Mouse (Mus musculus) hindbrain, embryonic 12.5 days (tissue): Measurements from ENCODE around the gene BC049762. TPM values are rescaled to one million over a fixed set of nuclear protein-coding genes. Genes with fewer than 3 reads are reported as not detected.

Experiments
- ATAC-seq: fragments of 200-750 bp; cut with Nextera tagmentation; 2 replicates; pipeline ENCODE4 v1.8.0; 2017; ENCODE audit warnings: moderate TSS enrichment; ENCODE audit not compliant: low FRiP score
- H3K27ac ChIP-seq: fragments of 300-500 bp; sonication (generic); 2 replicates; pipeline ENCODE4 v1.5.1; 2016; ENCODE audit warnings: mild to moderate bottlenecking
- H3K27me3 ChIP-seq: fragments of 300-500 bp; sonication (generic); 2 replicates; pipeline ENCODE4 v1.6.1; 2016; ENCODE audit warnings: mild to moderate bottlenecking
- H3K36me3 ChIP-seq: fragments of 300-500 bp; sonication (generic); 2 replicates; pipeline ENCODE4 v1.6.1; 2016; ENCODE audit warnings: mild to moderate bottlenecking
- H3K4me1 ChIP-seq: fragments of 300-500 bp; sonication (generic); 2 replicates; pipeline ENCODE4 v1.6.1; 2016
- H3K4me2 ChIP-seq: fragments of 300-500 bp; sonication (generic); replicated peaks from 2 replicates; pipeline ENCODE4 v1.6.1; 2016; ENCODE audit warnings: mild to moderate bottlenecking
- H3K4me3 ChIP-seq: fragments of 300-500 bp; sonication (generic); 2 replicates; pipeline ENCODE4 v1.5.1; 2016; ENCODE audit warnings: mild to moderate bottlenecking
- H3K9ac ChIP-seq: fragments of 300-500 bp; sonication (generic); 2 replicates; pipeline ENCODE4 v1.6.1; 2016; ENCODE audit warnings: mild to moderate bottlenecking, moderate library complexity
- H3K9me3 ChIP-seq: fragments of 300-500 bp; sonication (generic); replicated peaks from 2 replicates; pipeline ENCODE4 v1.6.1; 2016; ENCODE audit warnings: mild to moderate bottlenecking
- WGBS: fragments of 180-500 bp; shearing (Covaris S2); methylation state at CpG from one replicate; pipeline ENCODE4 v1.1.7; 2016; 5-methylcytosine and 5-hydroxymethylcytosine counted together
- polyA plus RNA-seq: library from polyadenylated mRNA; unstranded; fragments of >200 nt; fragmentation: Nextera tagmentation; extraction: Ambion mirVana; gene quantifications from 2 replicates; pipeline ENCODE4 v1.2.1, GENCODE M21; 2016

The BC049762 gene
- 0.25 TPM in 1 of 2 replicates, not detected in the other for polyA plus RNA-seq

DNA sequence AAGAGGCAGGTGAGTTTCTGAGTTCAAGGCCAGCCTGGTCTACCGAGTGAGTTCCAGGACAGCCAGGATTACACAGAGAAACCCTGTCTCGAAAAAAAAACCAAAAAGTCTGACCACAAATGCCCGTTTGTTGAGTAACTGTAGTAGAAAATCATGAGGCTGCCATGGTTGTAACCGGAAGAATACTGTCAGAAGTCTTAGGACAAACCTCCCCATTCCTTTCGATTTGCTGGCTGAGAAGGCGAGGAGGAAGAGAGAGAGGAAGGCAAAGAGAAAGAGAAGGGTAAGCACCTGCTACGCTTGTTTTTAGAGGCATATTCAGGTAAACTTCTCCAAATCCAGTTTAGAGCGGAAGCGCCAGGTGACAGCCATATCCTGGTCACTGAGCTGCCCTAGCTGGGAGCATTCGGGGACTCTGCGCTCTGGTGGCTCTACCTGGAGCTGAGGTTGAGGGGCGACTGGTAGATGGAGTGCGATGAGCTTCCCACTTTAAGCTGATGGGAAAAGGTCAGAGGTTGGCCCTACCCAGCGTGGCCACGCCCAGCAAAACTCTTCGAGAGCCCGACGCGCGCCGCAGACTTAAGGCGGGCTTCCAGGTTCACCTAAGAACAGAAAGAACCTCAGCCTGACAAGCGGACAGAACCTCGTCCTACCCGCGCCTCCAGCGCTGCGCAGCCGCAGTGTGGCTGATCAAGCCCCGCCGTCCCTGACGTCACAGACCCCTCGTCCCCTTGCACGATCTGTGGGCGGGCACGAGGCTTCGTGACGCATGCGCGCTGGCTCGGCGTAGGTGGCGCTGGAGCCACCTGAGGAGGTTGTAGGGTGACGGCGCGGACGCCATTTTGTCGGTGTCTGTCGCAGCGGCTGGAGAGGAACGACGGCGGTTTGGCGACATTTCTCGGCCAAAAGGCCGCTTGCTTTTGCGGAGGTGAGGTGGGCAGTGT lies at the start of gene BC049762:
TSS of gene BC049762 (minus strand) at position 705 of the 944 bp plus-strand sequence.
- peak; percentile 99 for ATAC-seq
- Histone ChIP-seq H3K27ac (peak within 1 kb of the TSS; percentile 91), H3K27me3 (no peaks in the 10 kb centered on the region), H3K9me3 (no peaks in the 10 kb centered on the region), H3K4me1 (peaks cover 26% of the 10 kb centered on the region), H3K4me2 (peak within 1 kb of the TSS; percentile 73), H3K9ac (peak within 1 kb of the TSS; percentile 95), H3K36me3 (peaks cover 8% of the 10 kb centered on the region), H3K4me3 (peak within 1 kb of the TSS; percentile 94)
- WGBS: 10% methylated on average over 57 of the region's 57 CpGs

DNA sequence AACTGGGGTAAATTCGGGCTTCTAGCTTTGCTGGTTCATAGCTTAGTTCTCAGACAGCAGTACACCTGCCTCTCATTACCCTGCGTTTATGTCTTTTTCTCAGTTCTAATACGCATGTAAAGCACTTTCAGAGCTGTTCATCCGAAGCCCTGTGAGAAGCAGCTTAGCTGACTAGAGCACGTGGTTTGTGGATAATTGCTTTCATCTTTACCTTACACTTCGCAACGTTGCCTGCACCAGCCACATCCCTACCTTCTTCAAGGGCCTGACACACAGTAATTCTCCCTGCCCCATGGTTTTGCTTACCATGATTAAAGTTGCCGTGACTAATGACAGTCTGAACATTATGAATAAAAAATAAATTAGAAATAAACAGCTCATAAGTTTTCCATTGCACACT lies 49.0 kb upstream of the BC049762 start:
- Histone ChIP-seq H3K4me3 (no peak overlapping the region), H3K9ac (no peak overlapping the region), H3K4me1 (no peaks in the 10 kb centered on the region), H3K27ac (no peak overlapping the region), H3K9me3 (no peaks in the 10 kb centered on the region), H3K4me2 (no peak overlapping the region), H3K27me3 (no peaks in the 10 kb centered on the region), H3K36me3 (no peaks in the 10 kb centered on the region)
- no peak for ATAC-seq
- WGBS: 91% methylated on average over 8 of the region's 8 CpGs

DNA sequence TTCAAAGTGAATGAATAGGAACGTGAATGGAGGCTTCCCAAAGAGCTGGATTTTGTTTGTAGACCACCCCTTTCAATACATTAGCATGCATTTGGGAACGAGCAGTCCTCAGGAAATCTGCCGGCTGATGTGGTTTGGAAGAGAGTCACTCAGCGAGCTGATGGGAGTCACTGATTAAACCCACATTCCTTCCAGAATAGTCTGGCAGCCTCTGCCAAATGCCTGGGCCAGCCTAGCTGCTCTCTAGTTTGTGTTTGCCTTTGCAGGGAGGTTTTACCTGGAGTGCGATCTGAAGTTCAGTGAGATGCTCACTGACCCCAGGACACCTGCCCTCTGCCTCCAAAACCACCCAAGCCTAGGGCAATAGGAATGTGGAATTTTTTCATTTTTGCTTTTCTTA lies 45.5 kb upstream of the BC049762 start:
- no peaks in the 10 kb centered on the region for H3K36me3 ChIP-seq
- 61% methylated on average over 5 of the region's 5 CpGs for WGBS
- H3K27me3 ChIP-seq: no peaks in the 10 kb centered on the region
- no peak overlapping the region for H3K4me3 ChIP-seq
- H3K9me3 ChIP-seq: no peaks in the 10 kb centered on the region
- H3K4me2 ChIP-seq: no peak overlapping the region
- H3K9ac ChIP-seq: no peak overlapping the region
- H3K4me1 ChIP-seq: 0 out of 2 replicates have a peak, but pooled peaks cover 3% of the 10 kb centered on the region
- H3K27ac ChIP-seq: no peak overlapping the region
- no peak for ATAC-seq

DNA sequence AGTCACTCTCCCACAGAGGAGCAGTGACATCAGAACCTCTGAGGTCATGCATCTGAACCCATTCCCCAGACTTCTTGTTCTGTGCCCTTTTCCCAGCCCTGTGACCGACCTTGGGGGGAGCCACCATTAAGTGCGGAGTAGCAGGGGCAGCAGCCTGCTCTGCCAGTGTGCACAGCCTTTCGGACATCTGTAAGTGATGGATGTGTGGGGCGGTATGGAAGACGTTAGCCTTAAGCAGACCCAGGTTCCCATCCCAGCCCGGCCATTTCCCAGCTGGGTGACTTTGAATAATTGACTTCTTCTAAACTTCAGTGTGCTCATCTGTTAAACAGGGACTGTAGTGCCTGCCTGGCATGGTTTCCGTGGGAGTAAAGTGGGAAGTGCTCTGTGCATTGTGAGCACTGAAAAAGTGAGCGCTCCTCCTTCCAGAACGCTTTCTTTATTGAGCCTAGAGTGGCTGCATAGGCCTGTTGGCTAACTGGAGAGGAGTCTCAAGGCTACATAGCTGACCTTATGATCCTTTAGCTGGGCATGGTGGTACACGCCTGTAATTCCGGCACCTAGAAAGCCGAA lies 41.2 kb upstream of the BC049762 start:
- H3K4me3 ChIP-seq: no peak overlapping the region
- 54% methylated on average over 12 of the region's 12 CpGs for WGBS
- ATAC-seq: no peak
- no peak overlapping the region for H3K27ac ChIP-seq
- no peaks in the 10 kb centered on the region for H3K27me3 ChIP-seq
- H3K9me3 ChIP-seq: no peaks in the 10 kb centered on the region
- no peaks in the 10 kb centered on the region for H3K36me3 ChIP-seq
- 0 out of 2 replicates have a peak, but pooled peaks cover 3% of the 10 kb centered on the region for H3K4me1 ChIP-seq
- H3K4me2 ChIP-seq: no peak overlapping the region
- H3K9ac ChIP-seq: no peak overlapping the region

DNA sequence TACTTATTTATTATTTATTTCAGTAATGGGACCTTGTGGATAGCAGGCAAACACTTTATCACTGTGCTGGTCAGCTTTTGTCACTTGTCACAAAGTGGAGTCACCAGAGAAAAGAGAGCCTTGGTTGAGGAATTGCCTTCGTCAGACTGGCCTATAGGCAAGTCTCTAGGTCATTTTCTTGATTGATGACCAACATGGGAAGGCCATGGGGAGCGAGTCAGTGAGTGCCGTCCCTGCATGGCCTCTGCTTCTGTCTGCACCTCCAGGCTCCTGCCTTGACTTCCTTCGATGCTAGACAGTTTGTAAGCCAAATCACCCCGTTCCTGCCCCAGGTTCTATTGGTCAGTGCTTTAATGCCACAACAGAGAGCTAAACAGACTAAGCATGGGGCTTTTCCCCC lies 39.5 kb upstream of the BC049762 start:
- H3K4me1 ChIP-seq: 0 out of 2 replicates have a peak, but pooled peaks cover 3% of the 10 kb centered on the region
- no peak overlapping the region for H3K4me2 ChIP-seq
- no peak overlapping the region for H3K9ac ChIP-seq
- H3K27me3 ChIP-seq: no peaks in the 10 kb centered on the region
- 67% methylated on average over 5 of the region's 5 CpGs for WGBS
- H3K27ac ChIP-seq: no peak overlapping the region
- ATAC-seq: no peak
- no peak overlapping the region for H3K4me3 ChIP-seq
- H3K9me3 ChIP-seq: no peaks in the 10 kb centered on the region
- H3K36me3 ChIP-seq: no peaks in the 10 kb centered on the region

DNA sequence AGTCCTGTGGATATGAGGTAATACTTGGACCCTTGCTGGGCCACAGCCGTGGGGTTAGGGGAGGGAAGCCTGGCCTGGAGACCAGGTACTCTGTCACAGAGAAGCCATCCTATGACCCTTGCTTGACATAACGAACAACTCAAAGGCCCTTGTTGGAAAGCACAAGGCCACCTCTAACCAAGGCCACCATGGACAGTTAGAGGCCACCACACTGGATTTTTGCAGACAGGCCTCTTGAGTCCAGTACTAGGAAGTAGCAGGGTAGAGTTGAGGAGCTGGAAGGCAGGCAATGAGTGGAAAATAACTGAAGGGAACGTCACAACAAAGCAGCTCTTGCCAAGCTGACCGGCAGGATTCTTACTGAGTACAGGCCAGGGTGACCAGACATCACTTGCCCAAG lies 35.8 kb upstream of the BC049762 start:
- H3K36me3 ChIP-seq: no peaks in the 10 kb centered on the region
- H3K27ac ChIP-seq: no peak overlapping the region
- H3K9ac ChIP-seq: no peak overlapping the region
- no peak overlapping the region for H3K4me2 ChIP-seq
- H3K4me1 ChIP-seq: no peaks in the 10 kb centered on the region
- H3K4me3 ChIP-seq: no peak overlapping the region
- no peak for ATAC-seq
- 87% methylated on average over 4 of the region's 4 CpGs for WGBS
- no peaks in the 10 kb centered on the region; the same call in 1 of the 2 replicates for H3K9me3 ChIP-seq
- H3K27me3 ChIP-seq: no peaks in the 10 kb centered on the region

DNA sequence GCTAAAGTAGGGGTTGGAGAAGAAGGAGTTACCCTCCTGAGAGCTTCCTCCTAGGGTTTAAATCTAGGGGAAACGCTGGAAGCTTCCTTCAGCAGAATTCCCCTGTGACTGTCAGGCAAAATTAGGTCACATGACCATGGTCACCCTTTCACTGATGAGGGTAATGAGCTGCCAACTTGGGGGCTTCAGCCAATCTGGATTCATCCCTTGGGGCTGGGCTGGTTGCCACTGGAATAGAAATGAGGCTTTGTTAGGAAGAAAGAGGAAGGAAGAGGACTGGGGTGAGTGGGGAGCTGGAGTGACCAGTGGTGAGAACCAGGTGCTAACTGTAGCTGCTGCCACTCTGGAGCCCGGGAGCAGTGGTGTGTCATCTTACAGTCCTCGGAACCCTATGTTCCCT lies 32.9 kb upstream of the BC049762 start:
- Histone ChIP-seq H3K4me2 (no peak overlapping the region), H3K9me3 (no peaks in the 10 kb centered on the region; the same call in 1 of the 2 replicates), H3K9ac (no peak overlapping the region), H3K4me1 (peaks cover under 1% of the 10 kb centered on the region; the same call in 1 of the 2 replicates), H3K27me3 (peaks cover 10% of the 10 kb centered on the region; the same call in 1 of the 2 replicates), H3K27ac (no peak overlapping the region), H3K4me3 (no peak overlapping the region), H3K36me3 (no peaks in the 10 kb centered on the region)
- no peak for ATAC-seq
- WGBS: 73% methylated on average over 3 of the region's 3 CpGs

DNA sequence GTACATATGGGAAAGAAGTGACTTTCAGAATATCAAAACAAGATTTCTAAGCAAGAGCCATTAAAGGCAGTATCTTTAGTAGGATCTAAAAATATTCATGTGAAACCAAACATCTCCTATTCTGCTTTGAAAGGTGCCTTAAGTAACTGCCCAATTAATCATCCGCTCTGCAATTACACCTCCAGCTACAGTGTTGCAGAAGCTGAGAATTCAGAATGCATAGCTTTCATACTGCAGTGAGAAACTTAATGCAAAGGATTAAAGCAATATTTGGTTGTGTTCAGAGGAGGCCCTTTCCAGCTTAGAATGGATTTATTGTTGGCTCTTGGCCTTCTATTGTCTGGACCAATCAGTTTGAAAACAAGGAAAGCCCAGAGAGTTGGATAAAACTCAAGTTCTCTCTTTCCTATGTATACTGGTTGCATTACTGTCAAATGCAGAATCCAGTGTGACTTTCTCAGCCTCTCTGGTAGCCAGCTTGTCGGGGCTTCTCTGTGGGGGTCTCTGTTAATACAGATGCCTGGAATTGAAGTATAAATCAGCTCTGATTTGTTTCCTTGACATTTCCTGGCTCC lies 31.2 kb upstream of the BC049762 start:
- no peak overlapping the region for H3K4me2 ChIP-seq
- H3K4me1 ChIP-seq: peaks cover 10% of the 10 kb centered on the region
- H3K27ac ChIP-seq: no peak overlapping the region
- ATAC-seq: no peak
- no peaks in the 10 kb centered on the region; the same call in 1 of the 2 replicates for H3K9me3 ChIP-seq
- no peak overlapping the region for H3K9ac ChIP-seq
- WGBS: 65% methylated on average over 2 of the region's 2 CpGs
- H3K27me3 ChIP-seq: peaks cover 13% of the 10 kb centered on the region; the same call in 1 of the 2 replicates
- no peak overlapping the region for H3K4me3 ChIP-seq
- H3K36me3 ChIP-seq: no peaks in the 10 kb centered on the region

DNA sequence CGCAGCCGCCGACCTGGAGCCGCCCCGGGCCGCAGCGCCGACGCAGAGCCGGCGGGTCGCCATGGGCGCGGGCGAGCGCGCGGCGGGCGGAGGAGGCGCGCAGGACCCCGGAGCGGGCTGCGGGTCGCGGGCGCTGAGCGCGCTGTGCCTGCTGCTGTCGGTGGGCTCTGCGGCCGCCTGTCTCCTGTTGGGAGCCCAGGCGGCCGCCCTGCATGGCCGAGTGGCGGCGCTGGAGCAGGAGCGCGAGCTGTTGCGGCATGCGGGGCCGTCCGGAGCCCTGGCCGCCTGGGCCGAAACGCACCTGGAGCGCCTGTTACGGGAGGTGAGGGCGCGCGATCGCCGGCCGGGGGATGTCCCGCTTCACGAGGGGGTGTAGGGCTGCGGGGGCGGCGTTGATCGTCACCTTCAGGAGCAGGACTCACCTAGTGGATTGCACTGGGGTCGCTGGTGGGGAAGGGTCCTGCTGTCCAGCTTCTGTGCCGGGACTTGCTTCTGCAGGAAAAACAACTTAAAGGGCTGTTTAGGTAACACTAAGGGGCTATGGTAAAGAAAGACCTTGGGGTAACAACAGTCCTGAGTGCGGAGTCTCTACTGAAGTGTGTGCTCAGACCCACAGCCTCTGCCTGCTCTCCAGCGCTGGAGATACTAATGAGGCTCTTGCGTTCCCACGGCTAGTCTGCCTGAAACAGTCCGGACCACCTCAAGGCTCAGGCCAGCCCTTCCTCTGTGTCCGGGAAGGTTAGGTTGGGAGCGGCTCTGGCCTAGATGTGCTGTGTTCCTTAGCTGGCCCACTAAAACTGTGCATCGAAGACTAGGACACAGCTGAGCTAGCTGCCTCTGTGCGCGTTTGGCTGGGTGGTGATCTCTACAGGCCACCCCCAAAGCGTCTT lies 27.5 kb upstream of the BC049762 start:
- Histone ChIP-seq H3K4me1 (peaks cover 10% of the 10 kb centered on the region), H3K27ac (peak overlapping the region; percentile 36; the same call in 1 of the 2 replicates), H3K9me3 (no peaks in the 10 kb centered on the region; the same call in 1 of the 2 replicates), H3K4me2 (peak overlapping the region; percentile 82), H3K4me3 (peak overlapping the region; percentile 71), H3K9ac (peak overlapping the region; percentile 71), H3K36me3 (no peaks in the 10 kb centered on the region), H3K27me3 (peaks cover 13% of the 10 kb centered on the region; the same call in 1 of the 2 replicates)
- 2% methylated on average over 73 of the region's 74 CpGs for WGBS
- peak; percentile 86 for ATAC-seq

DNA sequence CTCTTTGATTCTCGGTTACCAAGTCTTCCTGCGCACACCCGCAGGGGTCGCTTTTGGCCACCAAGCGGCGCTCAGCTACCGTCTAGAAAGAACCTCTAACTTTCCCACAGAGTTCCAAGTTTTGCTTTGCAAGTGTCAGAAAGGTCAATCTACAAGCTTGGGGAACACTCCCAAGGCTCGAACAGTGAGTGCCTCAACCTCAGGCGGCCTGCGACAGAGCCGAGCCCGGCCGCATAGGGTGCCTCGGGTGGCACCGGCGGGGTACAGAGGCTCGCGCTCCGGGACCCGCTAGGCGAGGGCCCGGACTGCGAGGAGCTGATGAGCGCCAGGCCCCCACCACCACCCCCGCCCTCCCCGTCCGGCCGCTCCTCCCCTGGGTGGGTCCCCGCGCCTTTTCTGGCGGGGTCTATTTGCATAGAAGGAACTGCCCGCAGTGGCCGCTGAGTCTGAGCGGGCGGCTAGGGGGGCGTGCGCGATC lies 26.8 kb upstream of the BC049762 start, which contains the start of gene Col23a1:
TSS of gene Col23a1 (plus strand) at position 357 of the 478 bp plus-strand sequence.
- H3K27me3 ChIP-seq: peaks cover 13% of the 10 kb centered on the region; the same call in 1 of the 2 replicates
- H3K27ac ChIP-seq: peak within 1 kb of the TSS; percentile 36; the same call in 1 of the 2 replicates
- H3K9ac ChIP-seq: peak within 1 kb of the TSS; percentile 71
- no peaks in the 10 kb centered on the region for H3K9me3 ChIP-seq
- WGBS: under 1% methylated on average over 38 of the region's 38 CpGs
- peak within 1 kb of the TSS; percentile 82 for H3K4me2 ChIP-seq
- H3K4me3 ChIP-seq: peak within 1 kb of the TSS; percentile 71
- peaks cover 10% of the 10 kb centered on the region for H3K4me1 ChIP-seq
- ATAC-seq: peak; percentile 87
- H3K36me3 ChIP-seq: peaks cover 1% of the 10 kb centered on the region; the same call in 1 of the 2 replicates

DNA sequence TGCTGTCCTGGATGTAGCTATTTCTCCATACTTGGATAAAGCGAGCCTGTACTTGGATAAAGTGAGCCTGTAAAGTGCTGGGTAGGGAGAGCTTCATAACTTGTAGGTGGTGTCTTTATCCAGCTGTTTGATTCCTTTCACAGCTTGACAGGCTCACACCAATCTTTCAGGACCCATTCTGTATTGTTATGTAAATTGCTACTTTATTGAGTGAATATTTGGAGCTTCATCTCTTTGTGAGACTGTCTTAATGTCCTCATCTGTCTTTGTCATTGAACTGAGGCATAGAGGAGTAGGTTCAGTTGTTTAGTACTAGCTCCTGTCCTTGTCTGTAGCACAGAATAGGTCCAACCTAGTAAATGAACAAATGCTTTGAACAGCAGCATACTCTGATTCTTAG lies 11.6 kb upstream of the BC049762 start:
- H3K4me2 ChIP-seq: no peak overlapping the region
- ATAC-seq: no peak
- no peak overlapping the region for H3K9ac ChIP-seq
- no peaks in the 10 kb centered on the region for H3K27me3 ChIP-seq
- H3K27ac ChIP-seq: no peak overlapping the region
- WGBS: 49% methylated on average over 1 of the region's 1 CpGs
- H3K4me3 ChIP-seq: no peak overlapping the region
- H3K4me1 ChIP-seq: peaks cover 2% of the 10 kb centered on the region; the same call in 1 of the 2 replicates
- H3K36me3 ChIP-seq: peaks cover 59% of the 10 kb centered on the region
- no peaks in the 10 kb centered on the region for H3K9me3 ChIP-seq
